Mouse (Mus musculus) 3T3-L1 (cell line): ENCODE measurements around the gene Ewsr1.
"Not testable (repeated sequence)": the region's sequence is repeated elsewhere in the genome, so short reads cannot be mapped to it uniquely, and the experiment has no call there.

Experiments
- DNase-seq: peaks from one replicate; pipeline ENCODE4 v3.0.0-alpha.2; 2015; ENCODE audit warnings: low read depth, low spot score

Ewsr1 gene

GRCm38 (mm10) chr11:5098035-5098735 is 881 bp downstream of the Ewsr1 start:
- peak; percentile 51 for DNase-seq

- DNase-seq: no peak
Measured at GRCm38 (mm10) chr11:5096480-5097020, 2.5 kb downstream of the Ewsr1 start.

GRCm38 (mm10) chr11:5095877-5096276 is 3.2 kb downstream of the Ewsr1 start:
- DNase-seq: no peak

GRCm38 (mm10) chr11:5091706-5092105 is 7.4 kb downstream of the Ewsr1 start:
- peak; percentile 66 for DNase-seq

GRCm38 (mm10) chr11:5089147-5089546 is 9.9 kb downstream of the Ewsr1 start:
- no peak for DNase-seq

GRCm38 (mm10) chr11:5076843-5077242 is 22.2 kb downstream of the Ewsr1 start:
- DNase-seq: not testable (repeated sequence)

- peak; percentile 47 for DNase-seq
Measured at GRCm38 (mm10) chr11:5075760-5076159, 23.3 kb downstream of the Ewsr1 start.

GRCm38 (mm10) chr11:5074882-5075281 is 24.2 kb downstream of the Ewsr1 start:
- peak; percentile 49 for DNase-seq

- no peak for DNase-seq
Measured at GRCm38 (mm10) chr11:5068126-5068971, 30.7 kb downstream of the Ewsr1 start.

GRCm38 (mm10) chr11:5067063-5067462 is 32.0 kb downstream of the Ewsr1 start:
- DNase-seq: no peak

GRCm38 (mm10) chr11:5065056-5065821 is 33.8 kb downstream of the Ewsr1 start, which contains the start of gene Gas2l1:
Gene Gas2l1, minus strand, starts transcription at chr11:5065327.
- DNase-seq: peak; percentile 95

GRCm38 (mm10) chr11:5064282-5065055 is 34.6 kb downstream of the Ewsr1 start:
- peak; percentile 63 for DNase-seq

GRCm38 (mm10) chr11:5063561-5064281 is 35.3 kb downstream of the Ewsr1 start:
- DNase-seq: no peak

GRCm38 (mm10) chr11:5062860-5063505 is 36.1 kb downstream of the Ewsr1 start:
- DNase-seq: no peak

GRCm38 (mm10) chr11:5062326-5062725 is 36.7 kb downstream of the Ewsr1 start:
- no peak for DNase-seq

- DNase-seq: no peak
Measured at GRCm38 (mm10) chr11:5061413-5062139, 37.5 kb downstream of the Ewsr1 start.

GRCm38 (mm10) chr11:5060756-5061412 is 38.2 kb downstream of the Ewsr1 start:
- DNase-seq: no peak

GRCm38 (mm10) chr11:5059704-5060156 is 39.3 kb downstream of the Ewsr1 start:
- no peak for DNase-seq
